Mouse (Mus musculus) cortical plate, adult 2 months (tissue): ENCODE data around the gene Npas3.

ENCODE experiments used
- CTCF ChIP-seq: fragments of 200-500 bp; IDR thresholded peaks from 2 replicates; pipeline ENCODE4 v1.5.1; 2011; ENCODE audit warnings: mild to moderate bottlenecking, control low read depth, low read length; ENCODE audit not compliant: insufficient read depth; ENCODE audit errors: extremely low read depth
- POLR2A ChIP-seq: fragments of 200-500 bp; IDR thresholded peaks from 2 replicates; pipeline ENCODE4 v1.6.1; 2011; ENCODE audit warnings: mild to moderate bottlenecking, low read length, control low read depth; ENCODE audit not compliant: insufficient read depth; ENCODE audit errors: extremely low read depth

DNA sequence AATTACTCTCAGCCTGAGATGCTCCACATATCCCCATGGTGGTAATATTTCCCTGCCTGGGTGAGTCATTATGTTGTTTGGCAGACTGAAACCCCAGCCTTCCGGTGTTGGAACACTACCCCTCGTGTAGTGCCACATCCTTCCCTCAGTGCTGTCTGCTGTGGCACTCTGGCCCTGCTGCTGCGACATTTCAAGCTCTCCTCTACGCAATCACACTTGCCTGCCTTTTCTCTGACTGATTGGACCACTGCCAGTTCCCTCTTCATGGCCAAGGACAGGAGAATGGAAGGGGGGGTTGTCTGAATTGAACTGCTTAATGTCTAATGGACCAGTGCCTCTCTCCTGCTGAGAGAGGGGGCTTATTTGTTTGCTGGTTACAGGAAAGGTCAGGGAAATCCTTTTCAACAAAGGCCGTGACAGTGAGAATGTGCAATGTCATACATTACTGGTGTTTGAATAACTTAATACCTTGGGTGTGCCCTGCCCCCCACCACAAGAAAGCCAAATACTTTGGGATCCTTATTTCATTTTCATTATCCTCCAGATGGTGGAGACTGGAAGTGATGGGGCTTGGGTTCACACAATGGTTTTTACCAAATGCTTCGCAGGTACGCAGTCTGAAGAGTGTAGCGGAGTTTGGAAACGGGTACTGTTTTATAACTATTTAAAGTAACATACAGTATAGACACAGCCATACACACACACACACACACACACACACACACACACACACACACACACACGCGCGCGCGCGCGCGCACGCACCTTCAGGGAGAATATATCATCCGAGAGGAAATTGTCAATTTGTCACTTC lies 339.4 kb downstream of the Npas3 start:
- TF ChIP-seq POLR2A (no peak), CTCF (no peak)
